Mouse (Mus musculus) kidney, adult 11 months (tissue): ENCODE measurements at regions not wholly inside any gene's neighbourhood (a gene's known extent, or its start where the extent isn't known, plus 50 kb on each side); places are given as distances from the start of the nearest gene placed in this dataset.
A peak's percentile ranks its signal among the peaks of the same experiment; 100 is the strongest.

Experiments used
- DNase-seq: peaks from one replicate; pipeline ENCODE4 v3.0.0; 2022

GRCm38 (mm10) chr10:68606848-68607247 lies 65.2 kb upstream of the Cabcoco1 start:
- no peak for DNase-seq

DNA sequence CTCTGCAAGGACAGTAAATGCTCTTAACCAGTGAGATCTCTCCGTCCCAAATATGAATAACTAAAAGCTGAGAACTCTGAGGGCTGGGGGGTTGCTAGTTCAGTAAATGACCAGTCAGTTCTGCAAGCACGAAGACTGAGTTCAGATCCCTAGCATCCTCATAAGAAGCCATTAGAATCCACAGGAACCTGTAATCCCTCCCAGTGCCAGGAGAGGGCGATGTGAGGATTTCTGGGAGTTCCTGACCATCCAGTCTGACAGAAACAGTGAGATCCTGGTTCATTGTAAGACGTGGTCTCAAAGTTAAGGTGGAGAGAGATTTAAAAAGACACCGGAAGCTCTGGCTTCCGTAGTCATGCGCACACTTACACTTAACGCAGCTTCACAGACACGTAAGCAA lies 70.2 kb upstream of the Cabcoco1 start:
- no peak for DNase-seq

DNA sequence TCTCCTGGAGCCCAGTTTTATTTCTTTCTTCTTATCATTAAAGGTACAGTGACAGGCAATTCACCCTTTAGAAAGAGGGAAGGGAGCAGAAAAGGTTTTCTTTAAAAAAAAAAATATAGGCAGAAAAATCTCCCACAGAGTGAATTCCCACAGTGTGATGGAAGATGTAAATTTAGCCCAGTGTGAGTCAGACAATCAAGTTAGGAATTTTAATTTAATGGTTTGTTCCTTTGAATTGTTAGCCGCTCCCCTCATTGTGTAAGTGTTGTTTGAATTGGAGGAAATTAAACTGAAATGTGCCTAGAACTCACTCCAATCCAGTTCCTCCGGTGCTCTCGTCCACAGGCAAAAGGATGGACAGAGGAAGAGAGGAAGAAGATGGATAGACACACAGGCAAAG lies 71.0 kb upstream of the Cabcoco1 start:
- DNase-seq, result no peak

DNA sequence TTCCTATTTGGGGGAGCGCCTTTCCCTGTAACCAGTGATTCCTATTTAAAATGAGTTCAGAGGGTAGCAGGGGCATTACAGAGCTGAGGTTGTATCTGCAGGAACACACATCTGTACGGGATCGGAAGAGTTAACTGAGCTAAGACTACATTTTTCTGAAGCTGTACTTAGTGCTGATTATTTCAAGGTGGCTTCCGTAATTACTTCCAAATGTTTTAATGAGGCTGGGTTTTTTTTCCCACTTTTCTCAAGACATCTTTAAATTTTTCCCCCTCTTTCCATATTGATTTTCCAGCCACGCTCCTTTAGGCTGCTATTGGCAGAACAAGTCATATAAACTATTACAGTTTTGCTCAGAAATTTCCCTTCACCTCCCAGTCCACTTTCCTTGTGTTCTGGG lies 82.1 kb upstream of the Cabcoco1 start:
- no peak for DNase-seq

DNA sequence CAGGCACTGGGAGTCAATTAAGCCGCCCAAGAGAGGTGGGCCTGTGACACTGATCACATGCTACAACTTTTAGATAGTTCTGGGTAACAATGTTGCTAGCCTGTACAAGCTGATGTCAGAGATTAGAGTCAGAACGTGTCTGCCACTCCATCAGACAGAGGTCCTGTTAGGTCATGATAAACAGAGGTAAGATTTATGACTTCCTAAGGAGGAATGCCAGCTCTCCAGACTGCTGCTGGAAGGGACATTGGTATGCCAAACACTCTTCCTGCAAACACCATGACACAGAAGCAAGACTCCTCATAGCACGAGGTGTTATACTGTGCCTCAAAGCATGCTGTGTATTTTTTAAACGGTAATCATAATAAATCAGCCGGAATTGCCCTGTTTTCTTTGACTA lies 83.6 kb upstream of the Cabcoco1 start:
- DNase-seq, result peak; percentile 16

DNA sequence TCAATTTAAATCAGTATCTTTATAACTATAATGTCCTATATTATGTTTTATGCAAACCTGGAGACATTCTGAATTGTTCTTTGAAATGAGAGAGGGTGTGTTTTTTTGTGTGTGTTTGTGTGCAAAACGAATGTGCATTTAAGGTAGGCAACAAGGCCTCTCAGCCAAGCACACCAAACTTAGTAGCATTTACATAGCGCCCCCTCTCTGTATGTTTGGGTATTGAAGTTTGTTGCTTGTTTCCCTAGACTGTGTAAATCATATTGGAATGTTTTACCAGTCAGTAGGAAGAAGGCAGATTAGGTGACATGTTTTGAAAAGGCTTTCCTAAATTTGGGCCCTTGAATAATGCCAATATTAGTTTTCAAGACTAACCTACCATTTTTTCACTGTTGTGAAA lies 84.1 kb upstream of the Cabcoco1 start:
- no peak for DNase-seq

DNA sequence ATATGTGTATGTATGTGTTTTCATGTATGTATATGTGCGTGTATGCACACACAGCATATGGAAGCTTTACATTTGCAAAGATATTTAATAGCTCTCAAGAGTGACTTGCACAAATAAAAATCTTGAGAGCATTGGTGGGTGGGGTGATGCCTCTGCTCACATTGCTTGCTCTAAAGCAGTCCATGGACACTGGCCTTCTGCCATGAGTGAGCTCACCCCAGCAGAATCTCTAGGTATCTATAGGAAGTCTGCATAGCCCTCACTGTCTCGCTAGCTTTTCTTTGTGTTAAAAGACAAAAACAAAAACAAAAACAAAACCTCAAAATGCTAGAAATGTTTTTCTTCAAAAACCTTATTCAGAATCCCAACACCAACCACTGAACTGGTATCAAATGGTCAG lies 87.8 kb upstream of the Cabcoco1 start:
- DNase-seq, result no peak

- DNase-seq, result no peak
Measured at GRCm38 (mm10) chr10:68633180-68633579, 90.3 kb upstream of the Tmem26 start.

- DNase-seq, result no peak
Measured at GRCm38 (mm10) chr10:68652700-68653099, 70.7 kb upstream of the Tmem26 start.

DNA sequence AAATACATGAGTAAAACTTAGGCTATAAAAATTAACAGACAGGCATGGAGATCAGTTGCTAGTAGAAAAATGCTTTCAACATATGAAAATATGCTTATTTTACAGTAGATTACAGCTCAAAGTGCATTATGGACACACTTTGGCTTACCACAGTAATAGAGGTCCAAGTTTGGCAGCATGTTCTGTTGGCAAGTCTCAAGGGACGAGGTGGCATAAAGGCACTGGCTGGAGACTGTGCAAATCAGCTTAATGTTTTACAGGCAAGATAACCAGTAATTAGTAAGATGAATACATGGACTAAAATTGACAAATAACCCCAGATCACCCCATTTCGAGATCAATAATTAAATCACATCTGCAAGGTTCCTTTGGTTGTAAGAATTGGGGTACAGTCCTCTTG lies 68.0 kb upstream of the Tmem26 start:
- DNase-seq, result no peak

DNA sequence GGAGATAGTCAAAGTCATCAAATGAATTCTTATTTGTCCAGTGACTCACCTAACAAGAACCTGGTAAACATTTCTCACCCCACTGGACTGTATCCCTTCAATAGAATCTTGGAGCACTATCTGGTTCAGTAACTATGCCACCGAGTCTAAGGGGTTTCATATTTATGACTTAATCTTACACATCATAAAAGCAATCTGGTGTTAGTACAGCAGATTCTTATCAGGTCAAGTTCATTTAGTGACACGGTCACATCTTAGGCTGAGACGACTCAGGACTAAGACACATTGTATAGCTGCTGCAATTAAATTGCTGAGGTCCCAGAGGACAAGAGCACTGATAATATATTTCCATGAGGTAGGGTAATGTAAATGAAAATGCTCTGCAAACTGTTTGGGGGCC lies 57.4 kb upstream of the Tmem26 start:
- no peak for DNase-seq

DNA sequence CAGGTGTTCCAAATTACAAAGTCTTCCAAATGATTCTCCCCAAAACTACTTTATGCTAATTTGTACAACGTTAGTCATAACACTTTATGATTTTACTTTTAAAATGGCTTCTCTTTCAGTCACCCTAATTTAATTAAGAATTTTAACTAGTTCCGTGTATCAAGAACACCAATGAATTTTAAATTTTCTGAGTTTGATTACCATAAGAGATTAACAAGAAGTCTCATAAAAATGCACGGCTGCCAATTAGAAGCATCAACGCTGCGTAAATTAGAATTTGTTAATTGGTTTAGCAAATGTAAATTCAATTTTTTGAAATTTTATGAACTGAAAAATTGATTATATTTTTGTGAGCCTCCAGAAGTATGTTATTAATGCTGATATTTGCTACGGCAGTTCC lies 54.1 kb upstream of the Tmem26 start:
- no peak for DNase-seq

GRCm38 (mm10) chr10:68669992-68670391 lies 53.5 kb upstream of the Tmem26 start:
- no peak for DNase-seq

GRCm38 (mm10) chr10:68672291-68672690 lies 51.2 kb upstream of the Tmem26 start:
- no peak for DNase-seq

- DNase-seq, result no peak
Measured at GRCm38 (mm10) chr10:68673102-68673872, 50.2 kb upstream of the Tmem26 start.
